Mouse (Mus musculus): ENCODE measurements around the gene Pole2. TPM values are rescaled to one million over a fixed set of nuclear protein-coding genes. Genes with fewer than 3 reads are reported as not detected.
A peak's percentile ranks its signal among the peaks of the same experiment; 100 is the strongest.

The Pole2 gene
- total RNA-seq, 2 experiments from 2014 or later: 0.72 to 0.76 TPM

DNA sequence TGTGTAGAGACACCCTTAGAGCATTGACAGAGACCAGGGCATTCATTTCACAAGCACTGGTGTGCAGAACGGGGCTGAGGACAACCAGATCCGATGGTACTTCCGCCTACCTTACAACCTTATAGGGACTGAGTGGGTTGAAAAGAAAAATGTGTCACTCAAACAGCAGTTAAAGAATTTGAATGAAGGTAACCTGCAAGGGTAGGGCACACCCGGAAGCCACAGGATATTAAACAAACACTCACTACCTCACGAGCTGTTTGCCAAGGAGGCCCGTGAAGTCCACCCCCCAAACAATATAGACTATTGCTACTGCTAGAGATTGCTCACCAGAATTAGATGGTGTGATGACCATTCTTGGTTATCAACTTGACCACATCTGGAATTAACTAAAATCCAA lies 7.8 kb upstream of the Pole2 start:
- no peak overlapping the region for H3K4me3 ChIP-seq
- TF ChIP-seq CTCF (conservative IDR thresholded peaks at IDR 0.05): no peak

DNA sequence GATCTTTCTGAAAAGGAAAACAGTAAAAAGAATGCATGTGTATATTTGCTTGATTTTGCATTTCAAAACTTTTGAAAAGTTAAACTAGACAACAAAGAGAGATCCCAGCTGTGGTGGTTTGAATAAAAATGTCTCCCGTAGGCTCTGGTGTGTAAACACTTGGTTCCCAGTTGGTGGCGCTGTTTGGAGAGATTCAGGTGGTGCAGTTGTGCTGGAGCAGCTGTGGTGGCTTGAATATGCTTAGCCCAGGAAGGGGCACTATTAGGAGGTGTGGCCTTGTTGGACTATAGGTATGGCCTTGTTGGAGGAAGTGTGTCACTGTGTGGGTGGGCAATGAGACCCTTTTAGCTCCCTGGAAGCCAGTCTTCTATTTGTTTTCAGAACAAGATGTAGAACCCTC lies 1.3 kb upstream of the Pole2 start:
- no peak for DNase-seq (ENCODE audit: low spot score in 2 of 2)
- TF ChIP-seq CTCF (conservative IDR thresholded peaks at IDR 0.05): peak; percentile 42
- Histone ChIP-seq H3K4me3 (no peak overlapping the region), H3K27ac (no peak overlapping the region)

More for the DNA sequence above, 7.8 kb upstream of the Pole2 start:
- DNase-seq (ENCODE audit: low spot score in 2 of 2): no peak
- H3K27ac ChIP-seq: no peak overlapping the region

DNA sequence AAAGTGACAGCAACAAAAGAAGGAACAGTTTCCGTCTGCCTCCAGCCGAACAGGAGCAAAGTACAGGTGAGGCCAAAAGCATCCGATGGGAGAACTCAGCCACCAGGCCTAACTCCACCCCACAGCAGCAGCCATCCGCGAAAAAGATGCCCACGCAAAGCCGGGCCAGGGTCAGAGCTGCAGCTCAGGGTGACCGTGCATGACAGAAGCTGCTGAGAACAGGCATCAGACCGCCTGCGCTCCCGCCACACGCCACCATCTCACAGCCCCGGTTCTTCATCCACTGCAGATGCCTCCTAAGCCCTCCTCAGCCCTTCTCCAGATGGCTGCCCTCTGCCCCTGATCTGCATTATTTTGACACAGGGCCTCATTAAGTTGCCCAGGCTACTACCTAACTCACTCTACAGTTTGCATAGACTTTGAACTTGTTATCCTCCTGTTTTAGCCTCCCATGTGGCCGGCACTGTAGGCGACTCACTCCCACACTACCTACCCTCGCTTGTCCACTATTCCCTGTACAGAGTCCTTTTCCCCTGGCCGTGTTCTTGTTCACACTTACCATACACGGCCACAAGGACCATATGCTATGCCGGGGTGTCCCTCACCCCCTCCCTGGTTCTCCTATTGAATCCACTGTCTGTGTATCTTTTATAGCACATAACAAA lies 7.2 kb downstream of the Pole2 start:
- no peak for DNase-seq (ENCODE audit: low spot score in 2 of 2)
- H3K4me3 ChIP-seq: no peak overlapping the region
- H3K27ac ChIP-seq: no peak overlapping the region
- TF ChIP-seq CTCF (conservative IDR thresholded peaks at IDR 0.05): no peak

DNA sequence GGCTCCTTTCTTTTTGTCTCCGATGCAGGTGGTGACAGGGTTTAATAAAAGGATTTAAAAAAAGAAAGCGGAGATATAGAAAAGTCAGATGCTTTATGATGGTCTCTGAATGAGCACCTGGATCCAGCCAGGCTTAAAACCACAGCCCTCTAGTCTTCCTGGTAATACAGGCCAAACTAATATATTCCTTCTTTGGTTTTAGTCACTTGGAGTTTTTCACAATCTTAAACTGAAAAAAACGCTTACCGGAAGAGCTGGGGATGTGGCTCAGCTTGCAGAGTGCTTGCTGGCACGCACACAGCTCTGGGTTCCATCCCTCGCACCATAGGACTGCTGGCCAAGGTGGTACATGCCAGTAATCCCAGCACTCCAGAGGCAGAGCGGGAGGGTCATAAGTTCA lies 11.4 kb downstream of the Pole2 start:
- DNase-seq (ENCODE audit: low spot score in 2 of 2): no peak
- Histone ChIP-seq H3K27ac (no peak overlapping the region), H3K4me3 (no peak overlapping the region)
- no peak for TF ChIP-seq CTCF (conservative IDR thresholded peaks at IDR 0.05)

DNA sequence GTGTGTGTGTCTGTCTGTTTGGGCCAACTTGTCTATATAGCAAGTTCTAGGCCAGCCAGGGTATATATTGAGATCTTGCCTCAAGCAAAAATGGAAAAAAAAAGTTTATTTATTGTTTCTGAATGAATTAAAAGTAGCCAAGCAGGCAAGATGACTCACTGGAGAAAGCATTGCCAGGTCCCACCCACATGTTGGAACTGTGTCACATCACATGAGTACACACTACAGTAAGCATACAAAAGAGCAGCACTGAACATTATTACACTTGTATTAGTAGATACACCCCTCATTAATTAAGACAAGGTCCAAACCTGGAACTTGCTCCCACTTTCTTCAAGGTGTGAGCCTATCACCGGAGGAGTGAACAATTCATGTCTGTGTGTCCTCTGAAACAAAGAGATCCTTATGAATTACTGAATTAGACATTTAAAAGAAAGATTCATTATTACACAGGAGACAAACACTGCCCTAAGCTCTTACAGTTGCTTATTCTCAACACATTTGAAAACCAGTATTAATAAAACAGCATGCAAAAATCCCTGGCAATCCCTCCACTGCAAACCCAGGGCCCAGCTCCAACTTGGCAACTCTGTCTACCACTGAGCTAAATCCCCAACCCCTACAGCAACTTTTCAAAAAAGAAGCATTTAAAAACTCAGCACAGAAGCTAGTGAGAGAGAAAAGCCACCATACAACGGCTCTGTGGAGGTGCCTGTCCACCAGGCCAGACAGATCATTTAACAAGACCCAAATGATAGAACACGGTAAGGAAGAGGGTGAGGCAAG lies 12.8 kb downstream of the Pole2 start:
- no peak overlapping the region for H3K4me3 ChIP-seq
- H3K27ac ChIP-seq: peak overlapping the region; percentile 20; the same call in 1 of the 2 replicates
- DNase-seq (ENCODE audit: low spot score in 2 of 2): peak; percentile 67 to 72
- TF ChIP-seq CTCF (conservative IDR thresholded peaks at IDR 0.05): no peak

DNA sequence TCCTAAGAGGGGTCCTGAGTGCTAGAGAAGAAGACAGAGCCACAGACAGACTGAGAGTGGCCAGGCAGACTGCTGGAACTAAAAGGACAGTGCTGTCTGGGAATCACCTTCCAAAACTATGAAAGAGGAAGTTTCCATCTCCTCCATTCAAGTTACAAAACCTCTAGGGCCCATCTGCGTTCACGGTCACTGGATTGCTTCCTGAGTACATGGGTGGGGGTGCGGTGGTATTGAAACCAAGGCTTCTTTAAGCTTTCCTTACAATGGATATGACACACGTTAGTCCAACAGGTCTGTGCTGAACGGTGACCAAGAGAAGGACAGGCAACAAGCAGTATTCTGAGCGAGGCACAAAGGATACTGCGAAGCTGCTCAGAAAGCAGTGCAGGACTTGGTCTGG lies 13.6 kb downstream of the Pole2 start:
- TF ChIP-seq CTCF (conservative IDR thresholded peaks at IDR 0.05): no peak
- DNase-seq (ENCODE audit: low spot score in 2 of 2): no peak
- H3K4me3 ChIP-seq: no peak overlapping the region
- no peak overlapping the region for H3K27ac ChIP-seq

DNA sequence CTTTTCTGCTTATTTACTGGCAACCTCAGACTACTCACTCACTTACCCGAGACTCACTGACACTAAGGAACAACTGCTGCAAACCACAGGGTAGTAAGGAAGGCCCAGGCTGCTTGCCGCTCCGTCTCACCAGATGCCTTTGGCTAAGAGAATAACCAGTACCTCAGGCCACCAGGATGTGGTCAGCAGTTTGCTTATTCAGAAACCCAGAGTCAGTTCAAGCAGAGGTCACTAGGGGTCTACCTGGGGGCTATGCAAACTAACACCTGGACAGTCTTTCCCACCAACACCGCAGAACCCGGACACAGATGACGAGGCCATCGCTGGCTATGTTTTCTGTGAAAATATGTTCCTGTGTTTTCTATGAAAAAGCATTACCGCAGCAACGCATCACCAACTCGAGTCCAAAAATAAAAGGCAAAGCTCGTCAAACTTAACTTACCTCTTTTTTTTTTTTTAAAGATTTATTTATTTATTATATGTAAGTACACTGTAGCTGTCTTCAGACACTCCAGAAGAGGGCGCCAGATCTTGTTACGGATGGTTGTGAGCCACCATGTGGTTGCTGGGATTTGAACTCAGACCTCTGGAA lies 14.7 kb downstream of the Pole2 start:
- Histone ChIP-seq H3K4me3 (no peak overlapping the region), H3K27ac (no peak overlapping the region)
- no peak for DNase-seq (ENCODE audit: low spot score in 2 of 2)
- TF ChIP-seq CTCF (conservative IDR thresholded peaks at IDR 0.05): peak; percentile 47

DNA sequence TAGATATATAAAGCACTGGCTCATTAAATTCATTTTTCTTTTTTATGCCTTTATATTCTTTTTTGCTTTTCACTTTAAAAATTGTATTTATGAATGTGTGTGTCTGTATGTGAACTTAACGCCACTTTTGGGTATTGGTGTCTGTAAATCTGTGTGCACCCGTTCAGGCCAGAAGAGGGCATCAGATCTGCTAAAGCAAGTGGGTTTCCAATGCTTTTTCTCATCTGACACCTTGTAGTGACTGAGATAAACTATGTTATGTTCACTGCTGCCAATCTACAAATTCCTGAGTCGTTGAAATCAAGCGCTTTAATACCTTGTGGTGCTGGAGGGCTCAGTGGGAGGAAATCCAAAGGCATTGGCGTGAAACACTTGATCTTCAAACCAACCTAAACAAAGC lies 16.9 kb downstream of the Pole2 start:
- Histone ChIP-seq H3K27ac (no peak overlapping the region), H3K4me3 (no peak overlapping the region)
- peak; percentile 73 for TF ChIP-seq CTCF (conservative IDR thresholded peaks at IDR 0.05)
- peak in 1 of 2 experiments; percentile 25 for DNase-seq (ENCODE audit: low spot score in 2 of 2)

DNA sequence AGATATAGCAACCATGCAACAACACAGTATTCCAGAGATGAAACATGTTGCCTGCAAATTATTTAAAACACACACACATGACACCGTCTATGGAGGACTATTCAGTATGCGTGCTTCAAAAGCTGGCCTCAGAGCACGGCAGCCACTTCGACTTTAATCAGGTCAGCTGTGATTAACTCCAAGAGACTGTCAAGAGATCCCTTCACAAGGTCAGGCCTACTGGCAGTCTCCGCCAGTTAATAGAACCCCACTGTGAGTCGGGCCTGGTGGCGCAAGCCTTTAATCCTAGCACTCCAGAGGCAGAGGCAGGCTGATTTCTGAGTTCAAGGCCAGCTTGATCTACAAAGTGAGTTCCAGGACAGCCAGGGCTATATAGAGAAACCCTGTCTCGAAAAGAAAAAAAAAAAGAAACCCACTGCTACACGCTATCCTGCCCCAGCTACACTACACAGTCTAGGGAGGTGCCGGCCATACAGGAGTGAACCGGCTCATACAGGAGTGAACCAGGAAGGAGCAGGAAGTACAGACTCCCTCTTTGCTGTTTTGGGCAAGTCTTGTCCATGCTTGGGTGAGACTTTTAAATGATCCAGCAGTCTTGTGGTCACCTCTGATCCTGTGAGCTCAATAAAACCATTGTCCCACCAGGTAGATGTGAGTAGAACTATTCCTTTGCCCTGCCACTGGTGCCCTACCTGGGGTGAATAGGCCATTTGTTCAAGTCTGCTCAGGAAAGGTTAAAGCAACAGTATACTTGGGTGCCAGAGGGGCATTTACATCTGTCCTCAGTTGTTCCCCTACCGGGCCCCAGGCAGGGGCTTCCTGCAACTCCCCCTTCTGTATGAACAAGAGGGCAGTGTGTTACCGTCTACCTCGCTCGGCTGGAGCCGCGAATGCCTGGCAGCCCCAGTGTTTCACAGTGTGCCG lies 17.7 kb downstream of the Pole2 start:
- no peak for DNase-seq (ENCODE audit: low spot score in 2 of 2)
- H3K4me3 ChIP-seq: no peak overlapping the region
- H3K27ac ChIP-seq: no peak overlapping the region
- TF ChIP-seq CTCF (conservative IDR thresholded peaks at IDR 0.05): no peak

DNA sequence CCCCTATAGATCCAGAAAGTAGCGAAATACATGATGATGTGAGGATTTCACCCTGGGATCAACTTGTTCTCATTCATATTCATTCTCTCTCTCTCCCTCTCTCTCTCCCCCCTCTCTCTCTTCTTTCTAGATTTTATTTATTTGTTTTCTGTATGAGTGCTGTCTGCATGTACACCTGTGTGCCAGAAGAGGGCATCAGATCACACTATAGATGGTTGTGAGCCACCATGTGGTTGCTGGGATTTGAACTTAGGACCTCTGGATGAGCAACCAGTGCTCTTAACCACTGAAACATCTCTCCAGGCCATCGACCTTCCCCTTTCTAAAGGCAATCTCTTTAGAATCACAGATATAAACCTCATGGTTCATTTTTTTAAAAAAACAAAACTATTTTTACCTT lies 19.5 kb downstream of the Pole2 start:
- Histone ChIP-seq H3K27ac (no peak overlapping the region), H3K4me3 (no peak overlapping the region)
- DNase-seq (ENCODE audit: low spot score in 2 of 2): no peak
- peak; percentile 51 for TF ChIP-seq CTCF (conservative IDR thresholded peaks at IDR 0.05)

DNA sequence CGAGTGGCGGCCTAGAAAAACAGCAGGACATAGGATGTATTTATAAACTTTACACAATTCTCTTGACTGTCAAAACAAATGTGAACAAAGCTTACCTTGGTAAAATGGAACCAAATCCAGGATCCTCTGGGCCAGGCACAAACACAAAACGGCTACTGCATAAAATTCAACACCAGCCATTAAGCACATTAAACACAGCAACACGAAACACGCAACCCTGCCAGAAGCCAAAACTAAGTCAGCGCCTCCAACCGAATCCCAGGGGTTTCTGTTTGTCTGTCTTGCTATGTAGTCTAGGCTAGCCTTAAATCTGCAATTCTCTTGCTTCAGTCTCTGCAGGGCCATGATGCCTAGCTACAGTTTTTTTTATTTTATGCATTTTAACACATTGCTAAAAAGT lies 20.1 kb downstream of the Pole2 start:
- TF ChIP-seq CTCF (conservative IDR thresholded peaks at IDR 0.05): no peak
- no peak for DNase-seq (ENCODE audit: low spot score in 2 of 2)
- Histone ChIP-seq H3K27ac (no peak overlapping the region), H3K4me3 (no peak overlapping the region)

DNA sequence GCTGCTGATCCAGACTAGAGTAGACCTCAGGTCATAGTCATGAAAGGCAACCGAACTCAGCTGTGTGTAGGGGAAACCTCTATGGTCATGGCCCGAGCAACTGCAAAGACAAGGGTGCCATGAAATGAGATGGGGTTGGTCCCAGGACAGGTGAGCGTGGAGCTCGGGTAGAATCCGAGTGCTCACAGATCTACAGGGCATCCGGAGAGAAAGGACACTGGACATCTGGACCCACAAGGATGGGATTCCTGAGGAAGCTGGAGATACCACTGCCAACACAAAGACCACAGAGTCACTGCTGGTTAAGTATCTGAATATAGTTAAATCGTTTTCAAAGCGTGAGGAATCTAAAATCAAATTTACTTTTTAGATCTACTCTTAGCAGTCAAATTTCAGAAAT lies 20.6 kb downstream of the Pole2 start:
- TF ChIP-seq CTCF (conservative IDR thresholded peaks at IDR 0.05): no peak
- H3K4me3 ChIP-seq: no peak overlapping the region
- DNase-seq (ENCODE audit: low spot score in 2 of 2): no peak
- H3K27ac ChIP-seq: no peak overlapping the region
